Mouse (Mus musculus): ENCODE results near the gene Gm20683.

- TF ChIP-seq RCOR1 (IDR thresholded peaks at IDR 0.05; ENCODE audit: low read depth, low read length) (no peak), TCF12 (IDR thresholded peaks at IDR 0.05; ENCODE audit: low read depth, low read length) (no peak), MEF2A (IDR thresholded peaks at IDR 0.05; ENCODE audit: extremely low read depth, insufficient replicate concordance, low read depth, low read length, poor library complexity, severe bottlenecking) (no peak), POLR2A (IDR thresholded peaks at IDR 0.05; ENCODE audit: control insufficient read depth in 1 of 2, insufficient read depth in 1 of 2, low read depth in 1 of 2, low read length in 2 of 2, poor library complexity in 1 of 2) (no peak)
Measured at GRCm38 (mm10) chr17:25864311-25864710, 22.7 kb upstream of the Gm20683 start.
